Mouse (Mus musculus): ENCODE measurements around the gene Kcnj16. TPM values are rescaled to one million over a fixed set of nuclear protein-coding genes. Genes with fewer than 3 reads are reported as not detected.

Kcnj16 gene
- total and polyA plus RNA-seq, 2 experiments from 2014 or later, result 1.4 to 3.1 TPM

DNA sequence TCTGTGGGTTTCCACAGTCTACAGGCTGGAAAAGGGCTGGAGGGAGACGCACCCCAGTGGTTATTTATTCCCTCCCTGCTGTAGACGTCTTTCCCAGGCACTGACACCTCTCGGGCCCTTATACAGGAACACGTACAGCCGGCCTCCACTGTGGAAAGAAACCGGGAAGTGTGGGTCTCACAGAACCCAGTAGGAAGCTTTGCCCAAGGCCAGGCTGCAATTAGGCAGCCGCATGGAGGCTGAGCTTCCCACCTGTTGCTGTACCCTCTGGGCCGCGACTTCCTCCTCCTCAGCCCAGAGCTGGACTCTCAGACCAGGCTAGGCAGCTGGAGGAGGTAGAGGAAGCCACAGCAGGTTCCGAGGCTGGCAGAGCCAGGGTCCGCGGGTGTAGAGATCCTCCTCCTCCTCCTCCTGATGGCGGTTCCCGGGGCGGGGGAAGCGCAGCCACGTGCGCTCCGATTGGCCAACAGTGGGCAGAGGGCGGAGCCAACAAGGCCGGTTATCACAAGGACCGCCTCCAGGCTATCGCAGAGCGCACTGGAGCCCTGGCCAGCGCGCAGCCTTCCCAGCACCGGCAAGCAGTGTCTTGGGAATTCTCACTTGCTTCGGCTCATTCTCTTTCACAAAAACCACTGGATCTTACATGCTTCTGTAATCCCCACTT, 97.9 kb downstream of the Kcnj16 start, which contains the start of gene Kcnj2:
TSS of gene Kcnj2 (plus strand) at position 530 of the 664 bp plus-strand sequence.
- Histone ChIP-seq H3K4me2 (ENCODE audit: low read depth) (peak within 1 kb of the TSS; percentile 97), H3K4me1 (ENCODE audit: insufficient read depth) (no peaks in the 10 kb centered on the region), H3K27me3 (ENCODE audit: insufficient read depth, low read length) (no peaks in the 10 kb centered on the region), H3K27ac (ENCODE audit: low read depth, low read length) (peak within 1 kb of the TSS; percentile 60), H3K36me3 (ENCODE audit: insufficient read depth) (no peaks in the 10 kb centered on the region), H3K4me3 (ENCODE audit: low read depth, low read length) (peak within 1 kb of the TSS; percentile 54), H3K9me3 (ENCODE audit: low read length) (no peaks in the 10 kb centered on the region), H3K9ac (peak within 1 kb of the TSS; percentile 50)
- peak; percentile 93 for DNase-seq
- WGBS, result under 1% methylated on average over 28 of the region's 28 CpGs
- peak; percentile 39 for TF ChIP-seq CTCF (IDR thresholded peaks at IDR 0.05; ENCODE audit: low read depth)
- peak; percentile 98 for ATAC-seq

- Histone ChIP-seq H3K27ac (ENCODE audit: low read depth, low read length) (no peak overlapping the region), H3K4me2 (ENCODE audit: low read depth) (peak overlapping the region; percentile 97), H3K4me3 (ENCODE audit: low read depth, low read length) (peak overlapping the region; percentile 54), H3K27me3 (ENCODE audit: insufficient read depth, low read length) (no peaks in the 10 kb centered on the region), H3K9ac (peak overlapping the region; percentile 50), H3K9me3 (ENCODE audit: low read length) (no peaks in the 10 kb centered on the region), H3K36me3 (ENCODE audit: insufficient read depth) (no peaks in the 10 kb centered on the region), H3K4me1 (ENCODE audit: insufficient read depth) (no peaks in the 10 kb centered on the region)
- peak; percentile 41 for ATAC-seq
- peak; percentile 59 for DNase-seq
- WGBS, result under 1% methylated on average over 9 of the region's 9 CpGs
- no peak for TF ChIP-seq CTCF (IDR thresholded peaks at IDR 0.05; ENCODE audit: low read depth)
Observed at GRCm38 (mm10) chr11:111066299-111066691, 98.5 kb downstream of the Kcnj16 start.

DNA sequence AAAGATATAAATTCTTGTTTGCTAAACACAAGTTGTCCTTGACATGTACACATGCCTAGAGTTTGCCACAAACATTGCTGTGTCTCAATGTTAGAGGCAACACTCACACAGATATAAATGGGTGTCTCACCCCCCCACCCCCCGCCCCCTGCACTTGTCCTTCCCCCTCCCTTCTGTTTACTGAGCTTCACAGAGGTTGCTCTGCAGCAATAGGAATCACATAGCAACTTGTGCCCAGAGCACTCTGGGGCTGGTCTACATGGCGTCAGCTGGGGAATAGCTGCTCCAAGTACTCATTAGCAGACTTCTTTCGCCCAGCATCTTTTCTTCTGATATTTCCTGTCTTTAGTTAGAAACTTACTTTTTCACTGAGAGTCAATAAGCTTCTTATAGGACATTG, 100.0 kb downstream of the Kcnj16 start:
- Histone ChIP-seq H3K27me3 (ENCODE audit: insufficient read depth, low read length) (no peaks in the 10 kb centered on the region), H3K27ac (ENCODE audit: low read depth, low read length) (no peak overlapping the region), H3K9ac (no peak overlapping the region), H3K4me3 (ENCODE audit: low read depth, low read length) (peak overlapping the region; percentile 54), H3K36me3 (ENCODE audit: insufficient read depth) (no peaks in the 10 kb centered on the region), H3K4me1 (ENCODE audit: insufficient read depth) (no peaks in the 10 kb centered on the region), H3K4me2 (ENCODE audit: low read depth) (peak overlapping the region; percentile 97), H3K9me3 (ENCODE audit: low read length) (no peaks in the 10 kb centered on the region)
- TF ChIP-seq CTCF (IDR thresholded peaks at IDR 0.05; ENCODE audit: low read depth), result no peak
- ATAC-seq (no peak), DNase-seq (no peak)
- WGBS, result 69% methylated on average over 3 of the region's 3 CpGs

DNA sequence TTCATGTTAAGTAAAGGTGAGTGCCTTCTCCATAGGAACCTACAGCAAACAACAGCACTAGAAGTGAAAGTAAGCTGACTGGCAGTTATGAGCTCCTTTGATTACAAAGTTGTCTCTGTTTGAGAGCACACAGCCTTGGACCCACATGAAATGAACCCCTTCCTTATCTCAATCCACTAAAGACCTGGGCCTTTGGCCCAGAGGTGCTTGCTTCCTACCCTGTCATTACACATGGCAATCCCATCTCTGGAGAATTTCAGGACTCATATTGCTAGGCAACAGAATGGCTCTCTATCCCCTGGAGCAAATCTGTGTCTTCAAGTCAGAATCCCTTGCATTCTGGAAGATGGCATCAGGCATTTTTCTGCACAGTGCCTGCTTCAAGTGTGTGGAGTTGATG, 102.6 kb downstream of the Kcnj16 start:
- no peak for TF ChIP-seq CTCF (IDR thresholded peaks at IDR 0.05; ENCODE audit: low read depth)
- Histone ChIP-seq H3K9me3 (ENCODE audit: low read length) (no peaks in the 10 kb centered on the region), H3K27me3 (ENCODE audit: insufficient read depth, low read length) (no peaks in the 10 kb centered on the region), H3K4me1 (ENCODE audit: insufficient read depth) (no peaks in the 10 kb centered on the region), H3K9ac (no peak overlapping the region), H3K27ac (ENCODE audit: low read depth, low read length) (no peak overlapping the region), H3K4me2 (ENCODE audit: low read depth) (no peak overlapping the region), H3K4me3 (ENCODE audit: low read depth, low read length) (no peak overlapping the region), H3K36me3 (ENCODE audit: insufficient read depth) (no peaks in the 10 kb centered on the region)
- ATAC-seq, result no peak
- no peak for DNase-seq

GRCm38 (mm10) chr11:111074131-111074530, 106.3 kb downstream of the Kcnj16 start:
- H3K4me3 ChIP-seq (ENCODE audit: low read depth, low read length), result no peak overlapping the region
- no peaks in the 10 kb centered on the region for H3K36me3 ChIP-seq (ENCODE audit: insufficient read depth)
- no peak for DNase-seq
- H3K27me3 ChIP-seq (ENCODE audit: insufficient read depth, low read length), result no peaks in the 10 kb centered on the region
- no peak for ATAC-seq
- H3K27ac ChIP-seq (ENCODE audit: low read depth, low read length), result no peak overlapping the region
- no peak for TF ChIP-seq CTCF (IDR thresholded peaks at IDR 0.05; ENCODE audit: low read depth)
- no peaks in the 10 kb centered on the region for H3K4me1 ChIP-seq (ENCODE audit: insufficient read depth)
- H3K9me3 ChIP-seq (ENCODE audit: low read length), result no peaks in the 10 kb centered on the region
- peak overlapping the region; percentile 17; the same call in 1 of the 2 replicates for H3K4me2 ChIP-seq (ENCODE audit: low read depth)
- no peak overlapping the region for H3K9ac ChIP-seq

Other genes with a start within 250 kb of the Kcnj16 start
- gene Kcnj2, start 98.1 kb downstream of the Kcnj16 start, total RNA-seq (2014; rRNA removed), result 10.1 and 11.7 TPM in 2 replicates
- 0.53 and 0.97 TPM in 2 replicates for gene Kcnj2, start 98.1 kb downstream of the Kcnj16 start, polyA plus RNA-seq (2015; fragmentation: Nextera tagmentation; extraction: Ambion mirVana)